14 mouse cellular contexts compared by ENCODE assay signal in genomic region chr7:81566892-81567291, GRCm38 (mm10). TPM values are rescaled to one million over a fixed set of nuclear protein-coding genes. Genes with fewer than 3 reads are reported as not detected.
DNase-seq lines count a peak whose midpoint lies in the region; ATAC-seq and TF ChIP-seq lines count a peak whose summit lies in the region.
"Had no signal": no experiment of that assay in that cellular context is flagged by ENCODE, and none has a peak within 500 bp of the region (broad histone marks: within the 10 kb centered on the region; RNA-seq: fewer than 3 reads in every experiment).

Gene Fsd2 (minus strand): TSS chr7:81566944.

- H3K36me3 ChIP-seq in hindbrain, embryonic 13.5 days = no peaks in the 10 kb centered on the region
- H3K36me3 ChIP-seq in hindbrain, embryonic 16.5 days (ENCODE audit: control insufficient read depth, insufficient read depth, low read length) = no peaks in the 10 kb centered on the region
- H3K36me3 ChIP-seq in kidney, adult 2 months (ENCODE audit: control insufficient read depth, insufficient read depth, low read length) = no peaks in the 10 kb centered on the region
- H3K36me3 ChIP-seq: lung, embryonic 15.5 days had no signal

- no peaks in the 10 kb centered on the region for H3K9me3 ChIP-seq in hindbrain, embryonic 13.5 days
- H3K9me3 ChIP-seq in hindbrain, embryonic 16.5 days (ENCODE audit: control insufficient read depth, low read length) = no peaks in the 10 kb centered on the region
- H3K9me3 ChIP-seq: lung, embryonic 15.5 days had no signal

- H3K9ac ChIP-seq in hindbrain, embryonic 13.5 days = peak within 1 kb of the TSS; percentile 29; the same call in 1 of the 2 replicates
- H3K9ac ChIP-seq in hindbrain, embryonic 16.5 days (ENCODE audit: low read depth, low read length) = no peak within 1 kb of the TSS
- H3K9ac ChIP-seq: lung, embryonic 15.5 days had no signal

- peaks cover 9% of the 10 kb centered on the region for H3K4me1 ChIP-seq in hindbrain, embryonic 13.5 days (replicated peaks)
- peaks cover 3% of the 10 kb centered on the region; the same call in 1 of the 2 replicates for H3K4me1 ChIP-seq in hindbrain, embryonic 16.5 days (ENCODE audit: control insufficient read depth, insufficient read depth, low read depth, low read length)
- H3K4me1 ChIP-seq in kidney, adult 2 months (ENCODE audit: control insufficient read depth, insufficient read depth, low read length) = no peaks in the 10 kb centered on the region

- TF ChIP-seq CTCF in gastrocnemius, adult 2 months (IDR thresholded peaks at IDR 0.05) = no peak
- TF ChIP-seq CTCF in kidney, adult 2 months (conservative IDR thresholded peaks at IDR 0.05; ENCODE audit: insufficient read depth, insufficient read length, low read depth, low read length) = no peak

- H3K4me2 ChIP-seq in hindbrain, embryonic 13.5 days = no peak within 1 kb of the TSS
- no peak within 1 kb of the TSS for H3K4me2 ChIP-seq in hindbrain, embryonic 16.5 days (ENCODE audit: low read length)
- H3K4me2 ChIP-seq: lung, embryonic 15.5 days had no signal

- intact Hi-C loops in gastrocnemius, adult 2 months (cut with DNase I) = no loop called here
- intact Hi-C loops in heart, postnatal 36 days (cut with DNase I) = loop anchor here (10.0 kb wide), 1 partner anchor 402 kb away; no protein-coding TSS in a partner anchor

- ATAC-seq in hindbrain, embryonic 13.5 days (ENCODE audit: low FRiP score) = no peak
- ATAC-seq in hindbrain, embryonic 16.5 days = no peak
- ATAC-seq in megakaryocyte progenitor cell, adult 5-6 weeks (replicated peaks; ENCODE audit: poor library complexity) = no peak
- ATAC-seq: intestine, embryonic 16.5 days had no signal

- 82% methylated on average over 9 of the region's 9 CpGs for WGBS in hindbrain, embryonic 13.5 days
- 76% methylated on average over 9 of the region's 9 CpGs for WGBS in hindbrain, embryonic 16.5 days
- WGBS in kidney, adult 2 months = 70% methylated on average over 9 of the region's 9 CpGs

- H3K27me3 ChIP-seq in hindbrain, embryonic 13.5 days = no peaks in the 10 kb centered on the region
- H3K27me3 ChIP-seq in hindbrain, embryonic 16.5 days (replicated peaks; ENCODE audit: control insufficient read depth, insufficient read depth, low read length) = no peaks in the 10 kb centered on the region
- no peaks in the 10 kb centered on the region for H3K27me3 ChIP-seq in kidney, adult 2 months (replicated peaks; ENCODE audit: control insufficient read depth, insufficient read depth, low read length)
- H3K27me3 ChIP-seq: lung, embryonic 15.5 days had no signal

- peak within 1 kb of the TSS; percentile 62 for H3K27ac ChIP-seq in hindbrain, embryonic 13.5 days
- no peak within 1 kb of the TSS for H3K27ac ChIP-seq in hindbrain, embryonic 16.5 days (ENCODE audit: low read depth, low read length)
- H3K27ac ChIP-seq in gastrocnemius, adult 2 months = peak within 1 kb of the TSS; percentile 93
- H3K27ac ChIP-seq in kidney, adult 2 months (ENCODE audit: insufficient read depth, low read depth, low read length) = no peak within 1 kb of the TSS
- H3K27ac ChIP-seq: lung, embryonic 15.5 days had no signal

- no peak within 1 kb of the TSS for H3K4me3 ChIP-seq in hindbrain, embryonic 13.5 days
- no peak within 1 kb of the TSS for H3K4me3 ChIP-seq in hindbrain, embryonic 16.5 days (ENCODE audit: low read length)
- peak within 1 kb of the TSS; percentile 73 for H3K4me3 ChIP-seq in gastrocnemius, adult 2 months
- no peak within 1 kb of the TSS for H3K4me3 ChIP-seq in kidney, adult 2 months (ENCODE audit: insufficient read depth, low read depth, low read length)
- H3K4me3 ChIP-seq: erythroblast, embryonic 14.5 days; lung, embryonic 15.5 days had no signal

- TF ChIP-seq POLR2A in kidney, adult 2 months (IDR thresholded peaks at IDR 0.05; ENCODE audit: low read depth, low read length) = no peak

- peak; percentile 87 for DNase-seq in gastrocnemius, adult 2 months
- DNase-seq in heart, adult 8-10 months (ENCODE audit: low spot score) = peak; percentile 68
- peak; percentile 39 to 52 for DNase-seq in heart, postnatal 36 days
- DNase-seq in frontal cortex, postnatal 36 days (ENCODE audit: low spot score in 2 of 2) = no peak
- no peak for DNase-seq in kidney, adult 2 months
- DNase-seq: spleen, adult 18-20 months; thymus, adult 2 months had no signal

RNA-seq across cellular contexts. Expression of gene Fsd2, which starts in this region (rescaled TPM):
- 0.09 and 0.25 TPM in 2 replicates for polyA plus RNA-seq in hindbrain, embryonic 13.5 days (2015; fragmentation: Nextera tagmentation; extraction: Ambion mirVana)
- polyA plus RNA-seq in hindbrain, embryonic 16.5 days (2015; fragmentation: Nextera tagmentation; extraction: Ambion mirVana) = 0.15 and 0.57 TPM in 2 replicates
- 100 to 1,000 TPM; 311 to 349 TPM for total RNA-seq in gastrocnemius, adult 2 months (2021)
- 100 to 1,000 TPM; 349 to 382 (median 364) TPM for total RNA-seq in heart, adult 8-10 months (2022)
- total RNA-seq in heart, postnatal 36 days (2021) = 100 to 1,000 TPM; 276 to 293 TPM
- total RNA-seq in megakaryocyte progenitor cell, adult 5-6 weeks (2015) = 0.17 TPM in 1 of 2 replicates, not detected in the other
- total RNA-seq in megakaryocyte progenitor cell, adult 5-6 weeks (2017) = 0.04 and 0.27 TPM in 2 replicates
- 0.24 and 0.66 TPM in 2 replicates for polyA plus RNA-seq in kidney, adult 2 months (2012; rRNA removed)
- total RNA-seq: common myeloid progenitor, adult 5-6 weeks had no signal
- polyA plus RNA-seq: erythroblast, embryonic 14.5 days had no signal

Comparison
In these comparisons a context has a peak if more than half of its experiments do, and no peak if none do; other contexts are left out.
1. RNA of gene Fsd2 (total RNA-seq): 349 to 382 TPM in heart, adult 8-10 months, 311 to 349 TPM in gastrocnemius, adult 2 months and 276 to 293 TPM in heart, postnatal 36 days; 0.04 to 0.27 TPM in megakaryocyte progenitor cell, adult 5-6 weeks; every median in the first group is over 100 times any median in the second.
2. H3K27ac ChIP-seq: peak in hindbrain, embryonic 13.5 days (single experiment) and gastrocnemius, adult 2 months (single experiment); none in hindbrain, embryonic 16.5 days (single experiment) and kidney, adult 2 months (single experiment).
3. DNase-seq: peak in gastrocnemius, adult 2 months (single experiment), heart, adult 8-10 months (single experiment) and heart, postnatal 36 days (2 of 2); none in frontal cortex, postnatal 36 days (0 of 2) and kidney, adult 2 months (single experiment).